Mouse (Mus musculus) lung, postnatal 14 days (tissue): Measurements from ENCODE around the gene Trim38.

Experiments used
- DNase-seq: peaks from one replicate; pipeline ENCODE4 v3.0.0; 2021

Gene Trim38

GRCm38 (mm10) chr13:23761871-23762821, 7.6 kb upstream of the Trim38 start, which contains the start of gene Hist1h3a:
Hist1h3a (minus strand) TSS chr13:23762386.
- peak; percentile 57 for DNase-seq

GRCm38 (mm10) chr13:23763242-23763585, 6.5 kb upstream of the Trim38 start:
- DNase-seq = no peak

DNA sequence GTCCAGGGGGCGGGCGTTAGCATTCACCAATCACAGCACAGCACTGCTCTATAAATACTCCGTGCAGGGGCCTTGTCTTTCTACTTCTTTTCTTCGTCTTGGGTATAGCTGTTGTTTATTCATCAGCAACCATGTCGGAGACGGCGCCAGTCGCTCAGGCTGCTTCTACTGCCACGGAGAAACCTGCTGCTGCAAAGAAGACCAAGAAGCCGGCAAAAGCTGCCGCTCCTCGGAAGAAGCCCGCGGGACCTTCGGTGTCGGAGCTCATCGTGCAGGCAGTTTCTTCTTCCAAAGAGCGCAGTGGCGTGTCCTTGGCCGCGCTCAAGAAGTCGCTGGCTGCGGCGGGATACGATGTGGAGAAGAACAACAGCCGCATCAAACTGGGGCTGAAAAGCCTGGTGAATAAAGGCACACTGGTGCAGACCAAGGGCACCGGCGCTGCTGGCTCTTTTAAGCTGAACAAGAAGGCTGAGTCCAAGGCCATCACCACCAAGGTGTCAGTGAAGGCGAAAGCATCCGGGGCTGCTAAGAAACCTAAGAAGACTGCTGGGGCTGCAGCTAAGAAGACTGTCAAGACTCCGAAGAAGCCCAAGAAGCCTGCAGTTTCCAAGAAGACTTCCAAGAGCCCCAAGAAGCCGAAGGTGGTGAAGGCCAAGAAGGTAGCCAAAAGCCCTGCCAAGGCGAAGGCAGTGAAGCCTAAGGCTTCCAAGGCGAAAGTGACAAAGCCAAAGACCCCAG, 6.0 kb upstream of the Trim38 start, which contains the start of gene Hist1h1a:
Hist1h1a (plus strand) TSS at position 81 of the 738 bp plus-strand sequence.
- peak; percentile 83 for DNase-seq

GRCm38 (mm10) chr13:23764324-23765171, 5.2 kb upstream of the Trim38 start:
- DNase-seq = no peak

DNA sequence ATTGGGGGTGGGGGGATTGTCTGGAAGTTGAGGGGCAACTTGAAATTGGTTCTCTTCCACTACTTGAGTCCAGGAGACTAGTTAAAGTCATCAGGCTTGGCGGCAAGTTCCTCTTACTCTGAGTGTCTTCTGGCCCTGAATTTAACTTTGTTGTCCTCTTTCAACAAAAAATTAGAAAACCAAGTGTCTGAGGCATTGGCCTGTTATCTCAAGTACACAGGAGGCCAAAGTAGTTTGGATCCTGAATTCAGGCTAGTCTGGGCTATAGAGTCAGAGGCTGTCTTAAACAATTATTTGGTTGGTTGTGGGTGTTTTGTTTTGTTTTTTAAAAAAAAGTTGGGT, 4.6 kb upstream of the Trim38 start:
- no peak for DNase-seq

DNA sequence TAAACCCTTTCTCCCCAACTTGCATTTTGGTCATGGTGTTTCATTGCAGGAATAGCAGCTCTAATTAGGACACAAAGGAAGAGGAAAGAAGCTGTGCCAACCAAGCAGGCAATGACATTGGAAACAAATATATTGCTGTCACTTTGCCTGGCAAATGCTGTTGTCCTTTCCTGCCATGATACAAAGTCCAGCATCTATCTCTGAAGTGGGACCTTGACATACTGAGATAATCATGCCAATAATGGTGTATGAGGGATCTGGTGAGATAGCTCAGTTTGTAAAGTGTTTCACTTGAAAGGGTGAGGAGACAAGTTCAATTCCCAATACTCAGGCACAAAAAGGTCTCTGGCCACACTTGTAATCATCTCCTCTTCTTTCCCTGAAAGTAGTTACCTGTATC, 2.9 kb upstream of the Trim38 start:
- DNase-seq = no peak

GRCm38 (mm10) chr13:23768834-23769397, 797 bp upstream of the Trim38 start:
- DNase-seq = no peak

DNA sequence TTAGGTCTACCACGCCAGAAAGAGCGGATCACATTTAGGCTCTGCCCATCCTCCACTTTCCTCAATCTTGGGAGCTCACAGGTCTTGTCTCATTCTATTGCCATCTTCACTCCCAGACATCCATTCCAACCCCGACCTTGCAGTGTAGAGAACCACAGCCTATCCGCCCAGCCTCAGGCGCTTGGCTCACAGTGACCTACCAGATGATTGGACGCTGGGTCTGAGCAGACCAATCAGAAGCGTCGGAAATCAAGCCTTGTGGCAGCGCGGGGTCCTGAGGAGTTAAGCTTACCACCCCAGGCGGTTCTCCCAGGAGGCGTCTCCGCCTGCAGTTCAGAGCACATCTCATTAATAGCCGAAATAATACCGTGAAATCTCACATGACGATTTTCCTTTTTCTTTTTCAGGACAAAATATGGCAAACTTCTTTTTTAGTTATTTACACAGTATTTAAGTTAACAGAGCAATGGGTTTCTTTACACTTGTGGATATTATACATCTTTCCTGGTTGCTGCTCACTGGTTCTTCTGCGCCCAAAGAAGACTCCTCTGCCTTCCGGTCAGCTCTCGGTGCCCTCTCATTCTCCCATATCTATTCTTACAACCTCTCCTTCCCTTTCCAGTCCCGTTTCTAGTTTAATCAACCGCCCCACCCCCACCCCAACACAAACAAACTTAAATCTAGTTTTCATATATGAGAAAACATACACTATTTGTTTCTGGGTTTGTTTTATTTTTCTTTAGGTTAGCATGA, 3.0 kb downstream of the Trim38 start:
- peak; percentile 20 for DNase-seq

DNA sequence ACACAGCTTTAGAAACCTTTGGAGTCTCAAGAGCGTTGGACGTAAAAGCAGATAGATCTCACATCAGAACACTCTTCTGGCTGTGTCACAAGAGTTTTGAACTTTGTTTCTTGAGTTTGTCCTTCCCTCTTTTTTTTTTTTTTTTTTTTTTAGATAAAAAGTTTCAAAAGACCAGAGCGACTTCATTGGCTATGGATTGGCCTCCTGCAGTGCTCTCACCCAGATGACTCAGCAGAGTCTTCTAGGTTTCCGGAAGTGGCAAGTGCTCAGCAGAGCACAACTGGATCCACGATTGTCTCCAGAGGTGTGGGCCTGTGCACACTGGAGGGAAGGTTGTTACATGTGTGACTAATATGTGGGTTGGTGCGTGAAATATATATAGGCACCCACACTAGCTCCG, 8.6 kb downstream of the Trim38 start:
- DNase-seq = no peak

DNA sequence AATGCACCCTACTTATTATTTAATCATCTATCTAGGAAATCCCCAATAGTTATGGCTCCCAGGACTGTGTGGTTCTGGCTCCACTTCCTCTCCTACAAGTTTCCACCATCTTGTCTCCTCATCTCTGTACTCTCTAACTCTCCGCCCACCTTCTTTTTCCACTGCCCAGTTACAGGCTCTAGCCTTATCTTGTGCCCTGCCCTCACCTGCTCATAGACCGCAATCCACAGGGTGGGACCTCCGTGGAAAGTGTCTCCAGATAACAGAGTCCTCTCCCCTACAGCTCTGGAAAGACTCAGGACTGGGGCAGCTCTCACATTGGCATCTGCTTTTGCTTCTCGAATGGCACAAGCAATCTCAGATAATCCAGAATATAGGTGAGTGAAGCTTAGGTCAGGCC, 9.3 kb downstream of the Trim38 start:
- DNase-seq = no peak

DNA sequence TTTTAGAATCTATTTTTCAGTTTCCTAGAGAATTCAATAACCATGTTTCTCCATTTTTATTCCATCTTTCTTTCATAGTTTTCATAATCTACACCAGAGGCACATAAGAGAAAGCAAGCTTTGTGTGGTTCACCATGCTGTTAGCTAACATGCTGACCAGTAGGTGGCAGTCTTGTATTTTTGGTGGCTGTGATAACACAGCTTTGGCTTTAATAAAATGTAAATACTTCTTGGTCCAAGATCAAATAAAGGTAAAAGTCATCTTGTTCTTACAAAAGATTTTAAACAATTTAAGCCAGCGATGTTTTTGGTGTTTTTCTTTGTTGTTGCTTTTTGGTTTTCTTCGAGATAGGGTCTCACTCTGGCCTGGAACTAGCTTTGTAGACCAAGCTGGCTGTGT, 22.8 kb downstream of the Trim38 start:
- peak; percentile 67 for DNase-seq

DNA sequence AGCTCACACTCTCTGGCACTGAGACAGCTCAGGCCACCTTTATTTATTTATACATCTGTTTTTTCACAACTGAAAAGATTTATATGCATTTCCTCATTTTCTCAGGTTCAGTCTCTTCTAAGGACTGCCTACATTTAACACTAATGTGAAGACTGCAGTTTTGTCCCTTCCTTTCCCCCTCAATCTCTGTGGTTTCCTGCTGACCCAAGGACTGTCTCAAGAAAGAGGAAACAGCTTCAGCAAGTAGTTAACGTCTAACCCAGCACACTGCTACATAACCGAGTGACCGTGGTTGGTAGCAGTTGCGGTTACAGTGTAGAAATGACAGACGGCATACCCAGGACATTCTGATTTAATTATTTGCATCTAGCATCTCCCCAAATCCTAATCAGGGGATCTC, 29.7 kb downstream of the Trim38 start:
- DNase-seq = no peak

- no peak for DNase-seq
Observed at GRCm38 (mm10) chr13:23804532-23804931, 34.8 kb downstream of the Trim38 start.

DNA sequence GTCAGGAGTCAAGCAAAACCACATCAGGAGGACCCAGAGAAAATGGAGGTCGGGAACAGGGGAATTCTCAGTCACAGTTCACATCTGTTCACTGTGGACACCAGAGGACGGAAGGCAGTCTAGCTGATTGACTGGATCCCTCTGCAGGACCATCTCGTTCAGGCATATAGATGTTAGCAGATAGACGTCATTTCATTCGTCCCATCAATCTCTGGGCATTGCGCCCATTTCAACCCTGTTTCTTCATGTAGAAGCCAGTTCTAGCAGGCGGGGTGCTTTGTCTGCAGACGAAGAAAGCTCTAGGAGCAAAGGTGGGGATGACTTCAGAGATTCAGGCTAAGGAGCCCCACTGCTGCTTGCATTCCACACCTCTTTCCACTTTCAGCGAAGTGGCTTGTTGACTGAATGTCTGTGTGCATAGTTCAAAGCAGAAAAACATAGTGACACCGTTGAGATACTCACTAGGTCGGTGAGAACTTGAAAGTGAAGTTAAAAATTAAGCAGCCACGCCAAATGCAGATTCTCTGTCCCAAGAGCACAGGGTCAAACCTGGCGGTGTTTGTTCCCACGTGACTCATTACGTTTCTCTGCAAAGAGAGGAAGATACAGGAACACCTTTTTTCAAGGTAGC, 36.8 kb downstream of the Trim38 start, which contains the start of gene Slc17a2:
Slc17a2 (plus strand) TSS at position 572 of the 631 bp plus-strand sequence.
- DNase-seq = no peak

DNA sequence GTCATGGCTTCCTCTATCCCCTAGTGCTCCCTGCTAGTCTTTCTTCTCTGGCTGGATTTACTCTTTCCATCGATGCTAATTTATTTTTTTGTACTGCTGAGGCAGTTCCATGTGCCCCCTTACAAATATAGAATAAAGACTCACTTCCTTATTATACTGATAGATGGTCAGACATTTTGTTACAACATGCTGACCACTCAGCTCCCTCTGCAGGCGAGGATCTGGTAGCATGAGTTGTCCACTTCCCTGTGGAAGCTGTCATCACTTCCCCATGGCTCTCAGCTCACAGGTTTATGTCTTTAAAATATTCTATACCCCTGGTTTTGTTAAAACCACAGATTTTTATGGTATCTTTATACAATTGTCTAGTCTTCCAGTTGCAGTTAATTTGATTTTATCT, 46.4 kb downstream of the Trim38 start:
- no peak for DNase-seq

GRCm38 (mm10) chr13:23820179-23820940, 50.6 kb downstream of the Trim38 start:
- DNase-seq = no peak

GRCm38 (mm10) chr13:23822213-23822612, 52.5 kb downstream of the Trim38 start:
- DNase-seq = no peak

GRCm38 (mm10) chr13:23826606-23827005, 56.9 kb downstream of the Trim38 start:
- no peak for DNase-seq

DNA sequence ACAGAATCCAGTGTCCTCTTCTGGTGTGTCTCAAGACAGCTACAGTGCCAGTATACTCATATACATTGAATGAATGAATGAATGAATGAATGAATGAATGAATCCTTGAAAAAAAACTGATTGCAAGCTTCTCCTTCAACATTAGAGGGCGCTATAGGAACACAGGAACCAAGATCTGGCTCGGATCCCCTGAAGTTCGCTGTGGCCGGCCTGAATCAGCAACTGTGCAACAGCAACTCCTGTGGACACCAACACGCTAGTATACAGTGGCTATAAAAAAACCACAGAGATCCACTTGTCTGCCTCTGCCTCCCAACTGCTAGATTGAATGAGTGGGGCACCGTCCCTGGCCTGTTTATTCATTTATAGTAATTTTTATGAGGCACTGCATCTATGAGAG, 63.3 kb downstream of the Trim38 start:
- DNase-seq = peak; percentile 39

DNA sequence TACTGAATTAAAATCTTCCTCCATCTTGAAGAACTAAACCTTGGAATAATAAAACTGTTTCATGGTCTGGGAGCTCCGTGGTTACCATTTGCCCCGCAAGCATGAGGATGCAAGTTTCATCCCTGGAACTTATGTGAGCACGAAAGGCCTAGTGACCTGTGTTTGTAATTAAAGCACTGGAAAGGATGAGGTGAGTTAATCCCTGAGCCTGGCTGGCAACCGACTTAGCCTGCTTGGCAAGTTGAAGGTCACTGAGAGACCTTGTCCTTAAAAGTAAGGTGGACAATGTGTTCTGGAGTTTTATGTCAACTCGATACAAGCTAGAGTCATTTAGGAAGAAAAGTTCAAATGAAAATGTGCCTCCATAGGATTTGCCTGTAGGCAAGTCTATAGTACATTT, 65.1 kb downstream of the Trim38 start:
- DNase-seq = no peak

- DNase-seq = no peak
Observed at GRCm38 (mm10) chr13:23836630-23837029, 66.9 kb downstream of the Trim38 start.
